Mouse (Mus musculus) hindbrain, postnatal 0 days (tissue): ENCODE measurements around the gene Rasl11a. TPM values are rescaled to one million over a fixed set of nuclear protein-coding genes. Genes with fewer than 3 reads are reported as not detected.

ENCODE experiments used
- ATAC-seq: fragments of 200-750 bp; cut with Nextera tagmentation; 2 replicates; pipeline ENCODE4 v1.8.0; 2017; ENCODE audit warnings: mild to moderate bottlenecking, moderate TSS enrichment, moderate library complexity
- DNase-seq: peaks from one replicate; pipeline ENCODE4 v3.0.0-alpha.2; 2015; ENCODE audit warnings: low spot score
- H3K27ac ChIP-seq: fragments of 300-500 bp; sonication (generic); 2 replicates; pipeline ENCODE4 v1.5.1; 2014; ENCODE audit warnings: mild to moderate bottlenecking
- H3K27me3 ChIP-seq: fragments of 300-500 bp; sonication (generic); 2 replicates; pipeline ENCODE4 v1.6.1; 2014; ENCODE audit warnings: low read length, mixed read lengths; ENCODE audit not compliant: insufficient read depth
- H3K36me3 ChIP-seq: fragments of 300-500 bp; sonication (generic); 2 replicates; pipeline ENCODE4 v1.6.1; 2014; ENCODE audit warnings: low read length, mixed read lengths; ENCODE audit not compliant: insufficient read depth
- H3K4me1 ChIP-seq: fragments of 300-500 bp; sonication (generic); 2 replicates; pipeline ENCODE4 v1.6.1; 2014; ENCODE audit warnings: antibody characterized with exemption, low read length, mixed read lengths; ENCODE audit not compliant: insufficient read depth
- H3K4me2 ChIP-seq: fragments of 300-500 bp; sonication (generic); 2 replicates; pipeline ENCODE4 v1.6.1; 2014; ENCODE audit warnings: low read depth, mild to moderate bottlenecking, low read length, moderate library complexity, mixed read lengths
- H3K4me3 ChIP-seq: fragments of 300-500 bp; sonication (generic); 2 replicates; pipeline ENCODE4 v1.5.1; 2014; ENCODE audit warnings: low read length
- H3K9ac ChIP-seq: fragments of 300-500 bp; sonication (generic); replicated peaks from 2 replicates; pipeline ENCODE4 v1.6.1; 2014; ENCODE audit warnings: mild to moderate bottlenecking, low read length, moderate library complexity, mixed read lengths
- H3K9me3 ChIP-seq: fragments of 300-500 bp; sonication (generic); 2 replicates; pipeline ENCODE4 v1.6.1; 2016; ENCODE audit warnings: low read length, mixed read lengths
- CTCF ChIP-seq: IDR thresholded peaks from 2 replicates; pipeline ENCODE4 v1.5.1; 2016; ENCODE audit warnings: antibody characterized with exemption, control low read depth, low read depth
- WGBS: fragments of 180-500 bp; shearing (Covaris S2); extraction: QIAGEN DNeasy Blood & Tissue Kit; methylation state at CpG from one replicate; pipeline ENCODE4 v1.1.7; 2014; 5-methylcytosine and 5-hydroxymethylcytosine counted together
- polyA plus RNA-seq: library from polyadenylated mRNA; unstranded; fragments of >200 nt; fragmentation: Nextera tagmentation; extraction: Ambion mirVana; gene quantifications from 2 replicates; pipeline ENCODE4 v1.2.1, GENCODE M21; 2015
- total RNA-seq: library from RNA; depleted of rRNA; stranded (reverse); fragments of >200 nt; gene quantifications from 2 replicates; pipeline ENCODE4 v1.2.3, GENCODE M21; 2014; rRNA removed

Gene Rasl11a
- 13.3 and 15.4 TPM in 2 replicates for total RNA-seq
- 13.2 and 13.9 TPM in 2 replicates for polyA plus RNA-seq

GRCm38 (mm10) chr5:146844945-146845365 lies at the start of gene Rasl11a:
Gene Rasl11a (plus strand): TSS chr5:146845071.
- Histone ChIP-seq H3K27ac (peak within 1 kb of the TSS; percentile 68; the same call in 1 of the 2 replicates), H3K9ac (peak within 1 kb of the TSS; percentile 67), H3K36me3 (no peaks in the 10 kb centered on the region), H3K4me3 (peak within 1 kb of the TSS; percentile 70), H3K9me3 (no peaks in the 10 kb centered on the region), H3K4me1 (no peaks in the 10 kb centered on the region), H3K27me3 (no peaks in the 10 kb centered on the region), H3K4me2 (peak within 1 kb of the TSS; percentile 100)
- WGBS = 0% methylated on average over 39 of the region's 40 CpGs
- DNase-seq (peak; percentile 87), ATAC-seq (peak; percentile 90)
- TF ChIP-seq CTCF = peak; percentile 42

GRCm38 (mm10) chr5:146795728-146796127 lies 49.1 kb upstream of the Rasl11a start:
- Histone ChIP-seq H3K27ac (no peak overlapping the region), H3K4me2 (no peak overlapping the region), H3K9me3 (no peaks in the 10 kb centered on the region), H3K4me3 (no peak overlapping the region), H3K36me3 (no peaks in the 10 kb centered on the region), H3K4me1 (peaks cover 22% of the 10 kb centered on the region), H3K27me3 (no peaks in the 10 kb centered on the region), H3K9ac (no peak overlapping the region)
- DNase-seq = peak; percentile 35
- ATAC-seq = no peak
- WGBS = 70% methylated on average over 13 of the region's 13 CpGs
- TF ChIP-seq CTCF = no peak

GRCm38 (mm10) chr5:146798031-146798430 lies 46.8 kb upstream of the Rasl11a start:
- H3K4me2 ChIP-seq = no peak overlapping the region
- H3K4me1 ChIP-seq = peaks cover 6% of the 10 kb centered on the region; the same call in 1 of the 2 replicates
- ATAC-seq = no peak
- H3K9ac ChIP-seq = no peak overlapping the region
- no peak for TF ChIP-seq CTCF
- no peaks in the 10 kb centered on the region for H3K9me3 ChIP-seq
- no peak for DNase-seq
- H3K27me3 ChIP-seq = no peaks in the 10 kb centered on the region
- H3K27ac ChIP-seq = no peak overlapping the region
- no peaks in the 10 kb centered on the region for H3K36me3 ChIP-seq
- 26% methylated on average over 9 of the region's 9 CpGs for WGBS
- H3K4me3 ChIP-seq = no peak overlapping the region

- WGBS = 81% methylated on average over 8 of the region's 8 CpGs
- DNase-seq (no peak), ATAC-seq (no peak)
- Histone ChIP-seq H3K4me3 (no peak overlapping the region), H3K36me3 (no peaks in the 10 kb centered on the region), H3K4me1 (no peaks in the 10 kb centered on the region), H3K27me3 (no peaks in the 10 kb centered on the region), H3K9me3 (no peaks in the 10 kb centered on the region), H3K9ac (no peak overlapping the region), H3K27ac (no peak overlapping the region), H3K4me2 (no peak overlapping the region)
- no peak for TF ChIP-seq CTCF
Observed at GRCm38 (mm10) chr5:146806004-146806430, 38.9 kb upstream of the Rasl11a start.

GRCm38 (mm10) chr5:146809951-146810350 lies 34.9 kb upstream of the Rasl11a start:
- WGBS = 70% methylated on average over 5 of the region's 5 CpGs

GRCm38 (mm10) chr5:146812866-146813265 lies 32.0 kb upstream of the Rasl11a start:
- no peak for TF ChIP-seq CTCF
- H3K27ac ChIP-seq = no peak overlapping the region
- 88% methylated on average over 5 of the region's 5 CpGs for WGBS
- no peaks in the 10 kb centered on the region for H3K4me1 ChIP-seq
- no peaks in the 10 kb centered on the region for H3K9me3 ChIP-seq
- H3K9ac ChIP-seq = no peak overlapping the region
- no peaks in the 10 kb centered on the region for H3K36me3 ChIP-seq
- no peak for DNase-seq
- ATAC-seq = no peak
- no peak overlapping the region for H3K4me2 ChIP-seq
- H3K27me3 ChIP-seq = no peaks in the 10 kb centered on the region
- no peak overlapping the region for H3K4me3 ChIP-seq

More at GRCm38 (mm10) chr5:146809951-146810350, 34.9 kb upstream of the Rasl11a start:
- H3K27ac ChIP-seq = no peak overlapping the region
- no peak for ATAC-seq
- H3K4me3 ChIP-seq = no peak overlapping the region
- no peaks in the 10 kb centered on the region for H3K4me1 ChIP-seq
- H3K9ac ChIP-seq = no peak overlapping the region
- no peak overlapping the region for H3K4me2 ChIP-seq
- H3K9me3 ChIP-seq = no peaks in the 10 kb centered on the region
- DNase-seq = no peak
- H3K36me3 ChIP-seq = no peaks in the 10 kb centered on the region
- no peaks in the 10 kb centered on the region for H3K27me3 ChIP-seq
- no peak for TF ChIP-seq CTCF

- no peak for TF ChIP-seq CTCF
- DNase-seq (no peak), ATAC-seq (no peak)
- H3K27ac ChIP-seq = no peak overlapping the region
- no peak overlapping the region for H3K9ac ChIP-seq
- no peaks in the 10 kb centered on the region for H3K27me3 ChIP-seq
- H3K4me1 ChIP-seq = no peaks in the 10 kb centered on the region
- H3K4me2 ChIP-seq = no peak overlapping the region
- no peak overlapping the region for H3K4me3 ChIP-seq
- H3K36me3 ChIP-seq = no peaks in the 10 kb centered on the region
- WGBS = 85% methylated on average over 4 of the region's 4 CpGs
- no peaks in the 10 kb centered on the region for H3K9me3 ChIP-seq
Observed at GRCm38 (mm10) chr5:146813421-146813820, 31.4 kb upstream of the Rasl11a start.
